10 mouse cellular contexts compared by ENCODE assay signal in genomic region chr11:75570375-75571125, GRCm38 (mm10). TPM values are rescaled to one million over a fixed set of nuclear protein-coding genes. Genes with fewer than 3 reads are reported as not detected.
DNase-seq lines count a peak whose midpoint lies in the region.
"Had no signal": no experiment of that assay in that cellular context is flagged by ENCODE, and none has a peak within 500 bp of the region (broad histone marks: within the 10 kb centered on the region; RNA-seq: fewer than 3 reads in every experiment).

No protein-coding gene starts in this region.

- DNase-seq in kidney, adult 11 months, result peak; percentile 17
- DNase-seq in kidney, adult 9 months, result no peak
- DNase-seq in 3134 (ENCODE audit: extremely low read depth, insufficient read length, low spot score), result peak; percentile 69
- peak; percentile 92 for DNase-seq in brain, adult 2 months (ENCODE audit: low read depth, low spot score)
- DNase-seq in cerebellum, postnatal 36 days, result peak; percentile 85
- no peak for DNase-seq in layer of hippocampus, postnatal 10 days (ENCODE audit: low spot score in 2 of 2)
- DNase-seq in frontal cortex, postnatal 36 days (ENCODE audit: low spot score in 2 of 2), result no peak
- DNase-seq: embryo, embryonic 11 days; gastrocnemius, postnatal 10 days; left cerebral cortex, postnatal 4 days had no signal

RNA-seq across cellular contexts. Expression of gene Pitpna, which starts 17.3 kb away (rescaled TPM):
- 100 to 1,000 TPM; 310 to 313 TPM for total RNA-seq in layer of hippocampus, postnatal 10 days (2021)

RNA-seq across cellular contexts. Expression of gene Slc43a2, which starts 39.1 kb away (rescaled TPM):
- 10 to 100 TPM; 38.3 to 47.5 TPM for total RNA-seq in layer of hippocampus, postnatal 10 days (2021)

RNA-seq across cellular contexts. Expression of gene Scarf1, which starts 57.2 kb away (rescaled TPM):
- 1 to 10 TPM; 3.5 to 3.6 TPM for total RNA-seq in layer of hippocampus, postnatal 10 days (2021)

Comparison
In these comparisons a context has a peak if more than half of its experiments do, and no peak if none do; other contexts are left out.
1. DNase-seq: peak in kidney, adult 11 months (single experiment), 3134 (single experiment), brain, adult 2 months (single experiment) and cerebellum, postnatal 36 days (2 of 2); none in kidney, adult 9 months (single experiment), layer of hippocampus, postnatal 10 days (0 of 2) and frontal cortex, postnatal 36 days (0 of 2).